Mouse (Mus musculus) midbrain, embryonic 10.5 days (tissue): ENCODE data around the gene Rbfox2. TPM values are rescaled to one million over a fixed set of nuclear protein-coding genes. Genes with fewer than 3 reads are reported as not detected.
A peak's percentile ranks its signal among the peaks of the same experiment; 100 is the strongest.

Experiments
- DNase-seq: peaks from one replicate; pipeline ENCODE4 v3.0.0-alpha.2; 2017; ENCODE audit warnings: low spot score
- H3K27ac ChIP-seq: fragments of 300-500 bp; sonication (generic); replicated peaks from 2 replicates; pipeline ENCODE4 v1.5.1; 2016; ENCODE audit warnings: mild to moderate bottlenecking
- H3K27me3 ChIP-seq: fragments of 300-500 bp; sonication (generic); 2 replicates; pipeline ENCODE4 v1.6.1; 2016; ENCODE audit warnings: low read depth, mild to moderate bottlenecking; ENCODE audit not compliant: poor library complexity, severe bottlenecking
- H3K36me3 ChIP-seq: fragments of 300-500 bp; sonication (generic); 2 replicates; pipeline ENCODE4 v1.6.1; 2016; ENCODE audit warnings: mild to moderate bottlenecking, moderate library complexity
- H3K4me1 ChIP-seq: fragments of 300-500 bp; sonication (generic); 2 replicates; pipeline ENCODE4 v1.6.1; 2016
- H3K4me3 ChIP-seq: fragments of 300-500 bp; sonication (generic); 2 replicates; pipeline ENCODE4 v1.5.1; 2016; ENCODE audit warnings: mild to moderate bottlenecking, moderate library complexity
- H3K9me3 ChIP-seq: fragments of 300-500 bp; sonication (generic); replicated peaks from 2 replicates; pipeline ENCODE4 v1.6.1; 2016; ENCODE audit warnings: mild to moderate bottlenecking
- WGBS: fragments of 180-500 bp; shearing (Covaris S2); methylation state at CpG from one replicate; pipeline ENCODE4 v1.1.7; 2016; 5-methylcytosine and 5-hydroxymethylcytosine counted together
- polyA plus RNA-seq: library from polyadenylated mRNA; unstranded; fragments of >200 nt; fragmentation: Nextera tagmentation; extraction: Ambion mirVana; gene quantifications from 2 replicates; pipeline ENCODE4 v1.2.1, GENCODE M21; 2016

The Rbfox2 gene
- polyA plus RNA-seq: 35.7 and 59.4 TPM in 2 replicates

DNA sequence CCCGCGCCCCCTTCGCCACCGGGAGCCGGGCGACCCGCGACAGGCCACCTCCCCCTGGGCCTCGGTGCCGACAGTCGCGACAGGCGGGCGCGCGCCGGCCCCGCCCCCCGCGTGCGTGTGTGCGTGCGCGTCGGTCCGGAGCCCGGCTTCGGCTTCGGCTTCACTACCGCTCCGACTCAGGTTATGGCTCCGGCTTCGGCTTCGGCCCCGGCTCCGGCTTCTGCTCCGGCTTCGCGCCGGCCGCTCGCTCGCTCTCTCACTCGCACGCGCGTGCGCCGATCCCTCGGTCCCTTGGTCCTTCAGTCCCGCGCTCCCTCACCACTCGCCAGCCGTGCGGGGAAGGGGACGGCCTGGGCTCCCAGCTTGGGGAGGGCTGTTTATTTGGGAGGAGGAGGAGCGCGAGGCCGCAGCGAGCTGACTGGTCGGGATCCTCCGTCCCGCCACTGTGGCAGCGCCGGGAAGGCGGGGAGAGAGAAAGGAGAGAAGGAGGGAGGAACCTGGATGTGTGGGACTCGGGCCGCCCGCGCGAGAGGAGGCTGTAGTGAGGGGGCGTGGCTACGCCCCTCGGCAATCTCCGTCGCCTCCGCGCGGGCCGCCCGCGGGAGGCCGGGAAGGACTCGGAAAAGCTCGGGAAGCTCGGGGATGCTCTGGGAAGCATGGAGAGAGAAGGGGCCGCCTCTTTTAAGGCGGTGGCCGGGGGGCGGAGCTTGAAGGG lies at the start of gene Rbfox2:
Rbfox2 (minus strand) TSS at position 458 of the 715 bp plus-strand sequence.
- Histone ChIP-seq H3K27ac (peak within 1 kb of the TSS; percentile 98), H3K9me3 (no peaks in the 10 kb centered on the region), H3K4me3 (peak within 1 kb of the TSS; percentile 94), H3K36me3 (peaks cover 5% of the 10 kb centered on the region; the same call in 1 of the 2 replicates), H3K4me1 (peaks cover 44% of the 10 kb centered on the region), H3K27me3 (peaks cover 20% of the 10 kb centered on the region)
- WGBS: under 1% methylated on average over 90 of the region's 90 CpGs
- DNase-seq: peak; percentile 95

DNA sequence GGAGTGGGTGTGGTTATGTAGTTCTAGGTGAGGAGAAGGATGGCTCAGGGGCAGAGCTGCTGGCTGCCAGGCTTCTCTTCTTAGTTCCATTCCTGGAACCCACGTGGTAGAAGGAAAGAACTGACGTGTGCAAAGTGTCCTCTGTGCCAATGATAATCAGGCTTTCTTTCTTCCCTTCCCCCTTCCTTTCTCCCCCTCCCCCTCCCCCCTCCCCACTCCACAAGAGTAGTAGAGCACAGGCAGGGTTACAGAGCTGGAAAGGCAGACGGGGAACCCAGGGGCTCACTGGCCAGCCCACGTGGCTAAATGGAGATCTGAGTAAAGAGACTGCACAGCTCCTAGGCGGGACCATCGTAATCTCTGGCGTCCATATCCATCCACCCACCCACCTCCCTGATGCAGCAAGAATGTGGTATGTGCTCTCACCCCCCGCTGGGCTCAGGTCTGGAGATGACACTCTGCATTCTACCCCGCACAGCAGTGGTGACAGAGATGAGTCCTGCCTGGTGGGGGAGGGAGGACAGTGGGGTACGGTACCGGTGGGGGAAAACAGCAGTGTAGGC lies 49.5 kb upstream of the Rbfox2 start:
- H3K4me3 ChIP-seq: peak overlapping the region; percentile 20; the same call in 1 of the 2 replicates

DNA sequence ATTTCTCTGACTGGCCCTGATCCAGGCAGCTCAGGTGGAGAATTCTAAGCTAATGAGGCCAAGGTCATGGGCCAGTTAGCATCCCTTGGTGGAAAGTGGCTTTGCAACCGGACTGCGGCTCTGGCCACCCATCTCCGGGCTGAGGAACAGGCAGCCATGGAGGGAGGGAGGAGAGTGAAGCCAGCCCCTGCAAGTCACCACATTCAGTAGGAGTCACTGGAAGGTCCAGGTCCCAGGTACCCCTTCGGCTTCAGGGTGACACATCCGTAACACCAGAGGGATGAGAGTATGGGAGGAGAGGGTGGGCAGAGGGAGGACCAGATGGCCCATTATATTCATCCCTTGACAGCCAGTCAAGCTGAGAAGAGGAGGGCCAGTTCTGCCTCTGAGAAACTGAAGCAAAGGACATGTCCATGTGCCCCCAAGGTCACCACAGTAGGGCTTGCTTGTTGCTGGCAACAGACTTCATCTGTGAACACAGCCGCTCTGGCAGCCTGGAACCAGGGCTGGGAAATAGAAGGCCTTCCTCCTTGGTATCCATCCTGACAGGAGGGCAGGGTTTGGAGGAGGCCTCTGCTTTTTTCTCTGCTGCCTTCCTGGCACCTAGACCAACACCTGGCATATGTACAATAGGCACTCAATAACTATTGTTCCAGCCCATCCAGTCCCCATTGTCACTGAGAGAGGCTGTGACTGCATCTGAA lies 48.2 kb upstream of the Rbfox2 start:
- Histone ChIP-seq H3K9me3 (no peaks in the 10 kb centered on the region), H3K36me3 (no peaks in the 10 kb centered on the region), H3K4me3 (no peak overlapping the region), H3K27me3 (peaks cover 26% of the 10 kb centered on the region), H3K27ac (peak overlapping the region; percentile 77), H3K4me1 (peaks cover 69% of the 10 kb centered on the region)
- WGBS: 75% methylated on average over 6 of the region's 6 CpGs
- no peak for DNase-seq

More for the DNA sequence above, 49.5 kb upstream of the Rbfox2 start:
- WGBS: 19% methylated on average over 11 of the region's 11 CpGs
- Histone ChIP-seq H3K27ac (peak overlapping the region; percentile 76), H3K4me1 (peaks cover 71% of the 10 kb centered on the region), H3K36me3 (no peaks in the 10 kb centered on the region), H3K27me3 (peaks cover 27% of the 10 kb centered on the region), H3K9me3 (no peaks in the 10 kb centered on the region)
- peak; percentile 36 for DNase-seq

DNA sequence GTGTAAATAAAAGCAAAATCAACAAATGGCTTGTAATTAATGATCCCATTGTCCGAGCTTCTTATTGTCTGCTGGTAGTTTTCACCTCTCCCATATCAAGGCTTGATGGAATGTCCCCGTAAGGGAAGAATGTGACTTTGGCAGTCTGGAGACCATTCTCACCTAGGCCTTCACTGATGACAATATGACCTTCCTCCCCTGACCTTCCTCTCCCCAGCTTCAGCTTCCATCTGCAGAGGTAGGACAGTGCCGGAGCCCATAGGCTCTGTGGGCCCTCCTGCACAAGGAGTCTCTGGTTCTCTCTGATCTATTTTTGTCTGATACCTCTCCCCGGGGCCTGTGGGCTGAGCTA lies 47.7 kb upstream of the Rbfox2 start:
- Histone ChIP-seq H3K4me3 (no peak overlapping the region), H3K9me3 (no peaks in the 10 kb centered on the region), H3K27ac (peak overlapping the region; percentile 77), H3K4me1 (peaks cover 64% of the 10 kb centered on the region), H3K36me3 (no peaks in the 10 kb centered on the region), H3K27me3 (peaks cover 21% of the 10 kb centered on the region)
- 76% methylated on average over 4 of the region's 4 CpGs for WGBS
- DNase-seq: no peak

DNA sequence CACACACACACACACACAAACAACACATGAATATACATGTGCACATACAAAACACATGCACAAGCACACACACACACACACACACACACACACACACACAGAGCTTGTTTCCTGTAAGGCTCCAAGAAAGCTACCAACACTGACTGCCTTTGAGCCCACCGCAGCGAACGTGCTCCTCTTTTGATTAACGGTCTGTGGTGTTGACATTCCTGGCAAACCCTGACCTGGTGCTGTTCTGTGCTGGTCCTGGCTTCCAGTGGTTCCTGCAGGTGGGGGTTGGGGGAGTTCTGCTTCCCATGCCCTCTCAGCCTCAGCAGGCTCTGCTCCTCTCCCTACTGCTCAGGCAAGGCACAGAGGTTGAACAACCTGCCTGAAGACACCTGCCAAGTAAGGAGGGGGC lies 47.0 kb upstream of the Rbfox2 start:
- H3K36me3 ChIP-seq: no peaks in the 10 kb centered on the region
- H3K9me3 ChIP-seq: no peaks in the 10 kb centered on the region
- H3K4me1 ChIP-seq: peaks cover 57% of the 10 kb centered on the region
- no peak overlapping the region for H3K4me3 ChIP-seq
- H3K27ac ChIP-seq: peak overlapping the region; percentile 65
- peaks cover 17% of the 10 kb centered on the region for H3K27me3 ChIP-seq
- no peak for DNase-seq
- WGBS: 45% methylated on average over 4 of the region's 4 CpGs

DNA sequence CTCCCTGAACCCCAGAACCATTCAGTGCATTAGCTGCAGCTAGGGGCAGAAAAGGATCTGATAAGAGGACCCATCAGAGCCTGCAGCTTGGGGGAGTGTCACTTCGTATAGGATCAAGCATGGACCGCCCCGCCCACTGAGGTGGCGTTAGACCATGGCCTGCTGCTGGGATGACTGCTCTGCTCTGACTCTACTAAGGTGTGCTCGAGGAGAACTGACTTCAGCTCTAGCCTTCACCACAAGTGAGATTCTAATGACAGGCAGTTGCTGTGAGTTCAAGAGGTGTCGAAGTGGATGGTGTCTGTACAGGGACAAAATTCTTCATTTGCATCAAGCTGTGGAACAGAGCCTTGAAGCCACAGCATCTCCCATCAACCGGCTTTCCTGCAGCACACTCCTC lies 46.1 kb upstream of the Rbfox2 start:
- Histone ChIP-seq H3K9me3 (no peaks in the 10 kb centered on the region), H3K4me1 (peaks cover 49% of the 10 kb centered on the region), H3K27me3 (peaks cover 17% of the 10 kb centered on the region), H3K27ac (peak overlapping the region; percentile 55; the same call in 1 of the 2 replicates), H3K36me3 (no peaks in the 10 kb centered on the region), H3K4me3 (no peak overlapping the region)
- no peak for DNase-seq
- WGBS: 54% methylated on average over 7 of the region's 7 CpGs

DNA sequence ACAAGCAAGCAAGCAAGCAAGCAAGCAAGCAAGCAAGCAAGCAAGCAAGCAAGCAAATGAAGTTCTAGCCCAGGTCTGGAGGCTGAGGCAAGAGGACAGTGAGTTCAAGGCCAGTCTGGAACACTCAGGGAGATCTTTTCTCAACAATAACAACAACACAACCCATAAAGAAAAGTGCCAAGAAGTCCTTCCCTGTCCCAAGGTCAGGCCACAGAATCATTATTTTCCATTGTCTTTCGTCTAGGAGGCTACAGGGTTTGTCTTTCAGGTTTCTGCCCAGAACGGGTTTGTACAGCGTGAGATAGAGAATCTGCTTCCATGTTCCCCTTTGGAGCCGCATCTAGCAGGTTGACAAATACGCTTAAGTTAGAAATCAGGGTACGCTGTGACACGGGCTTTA lies 43.3 kb upstream of the Rbfox2 start:
- WGBS: 92% methylated on average over 7 of the region's 7 CpGs
- Histone ChIP-seq H3K4me3 (no peak overlapping the region), H3K4me1 (peaks cover 28% of the 10 kb centered on the region), H3K27me3 (no peaks in the 10 kb centered on the region), H3K36me3 (no peaks in the 10 kb centered on the region), H3K27ac (no peak overlapping the region), H3K9me3 (no peaks in the 10 kb centered on the region)
- DNase-seq: no peak

DNA sequence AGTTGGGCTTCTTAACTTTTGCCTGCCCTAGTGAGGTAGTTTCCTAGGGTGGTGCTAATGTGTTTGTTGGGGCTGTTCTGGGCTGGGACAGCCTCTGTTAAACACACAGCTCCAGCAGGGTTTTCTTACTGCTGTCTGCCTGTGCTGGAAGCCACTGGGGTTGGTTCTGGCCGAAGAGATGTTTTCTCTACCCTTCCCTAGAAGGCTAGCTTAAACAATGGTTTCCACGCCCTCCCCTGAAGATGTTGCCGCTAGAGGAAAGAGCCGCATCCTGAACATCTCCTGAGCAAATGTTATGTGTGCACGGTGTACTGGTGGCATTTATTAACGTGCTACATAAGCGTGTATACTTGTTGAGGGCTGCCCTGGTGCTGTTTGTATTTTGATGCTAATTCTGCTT lies 41.3 kb upstream of the Rbfox2 start:
- H3K9me3 ChIP-seq: no peaks in the 10 kb centered on the region
- H3K27me3 ChIP-seq: peaks cover 10% of the 10 kb centered on the region; the same call in 1 of the 2 replicates
- H3K27ac ChIP-seq: no peak overlapping the region
- no peak overlapping the region for H3K4me3 ChIP-seq
- no peak for DNase-seq
- H3K36me3 ChIP-seq: no peaks in the 10 kb centered on the region
- WGBS: 75% methylated on average over 7 of the region's 7 CpGs
- H3K4me1 ChIP-seq: peaks cover 27% of the 10 kb centered on the region

DNA sequence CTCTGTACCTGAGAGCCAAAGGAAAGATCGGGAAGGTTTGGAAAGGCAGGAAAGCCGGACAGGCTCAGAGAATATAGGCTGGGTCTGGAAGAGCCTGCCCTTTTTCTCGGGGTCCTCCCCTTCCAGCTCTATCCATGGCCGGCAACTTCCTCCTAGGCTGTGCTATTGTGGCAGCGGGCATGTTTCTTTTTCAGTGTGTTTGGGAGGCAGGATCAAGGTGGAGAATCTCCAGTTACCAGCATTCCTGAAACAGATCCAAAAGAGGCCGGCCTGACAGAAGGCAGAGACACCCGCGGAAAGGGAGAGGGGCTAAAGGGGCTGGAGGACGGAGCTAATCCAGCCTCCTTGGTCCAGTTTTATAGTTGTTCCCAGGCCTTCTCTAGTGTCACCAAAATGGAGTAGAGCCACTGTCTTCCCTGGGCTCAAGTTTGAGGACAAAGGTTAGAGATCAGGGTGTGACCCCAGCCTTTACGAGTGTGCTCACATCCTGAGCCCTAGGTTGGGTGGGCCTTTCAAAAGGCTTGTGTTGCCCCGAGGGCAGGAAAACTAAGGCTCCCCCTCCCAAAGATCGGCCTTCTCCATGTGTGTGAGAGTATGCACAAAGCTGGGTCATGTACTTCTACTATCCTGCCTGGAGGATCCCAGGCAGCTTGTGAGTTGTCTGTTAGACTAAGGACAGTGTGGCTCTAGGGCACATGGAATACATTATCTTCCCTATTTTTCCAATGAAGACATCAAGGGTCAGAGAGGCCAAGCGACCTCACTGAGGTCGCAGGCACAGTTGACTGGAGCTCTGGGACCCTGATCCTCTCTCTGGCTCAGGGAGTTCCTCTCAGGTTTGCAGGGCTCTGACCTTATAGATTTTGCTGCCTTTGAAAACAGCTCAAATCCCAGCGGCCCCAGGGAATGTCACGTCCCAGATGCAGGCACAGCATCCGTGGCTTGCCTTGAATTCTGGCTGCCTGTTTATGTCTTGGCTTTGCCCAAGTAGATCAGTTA lies 37.6 kb upstream of the Rbfox2 start:
- H3K36me3 ChIP-seq: no peaks in the 10 kb centered on the region
- H3K27ac ChIP-seq: peak overlapping the region; percentile 85
- no peaks in the 10 kb centered on the region for H3K9me3 ChIP-seq
- peak; percentile 38 for DNase-seq
- 48% methylated on average over 17 of the region's 17 CpGs for WGBS
- peaks cover 26% of the 10 kb centered on the region for H3K4me1 ChIP-seq
- peak overlapping the region; percentile 43; the same call in 1 of the 2 replicates for H3K4me3 ChIP-seq
- H3K27me3 ChIP-seq: peaks cover 21% of the 10 kb centered on the region

DNA sequence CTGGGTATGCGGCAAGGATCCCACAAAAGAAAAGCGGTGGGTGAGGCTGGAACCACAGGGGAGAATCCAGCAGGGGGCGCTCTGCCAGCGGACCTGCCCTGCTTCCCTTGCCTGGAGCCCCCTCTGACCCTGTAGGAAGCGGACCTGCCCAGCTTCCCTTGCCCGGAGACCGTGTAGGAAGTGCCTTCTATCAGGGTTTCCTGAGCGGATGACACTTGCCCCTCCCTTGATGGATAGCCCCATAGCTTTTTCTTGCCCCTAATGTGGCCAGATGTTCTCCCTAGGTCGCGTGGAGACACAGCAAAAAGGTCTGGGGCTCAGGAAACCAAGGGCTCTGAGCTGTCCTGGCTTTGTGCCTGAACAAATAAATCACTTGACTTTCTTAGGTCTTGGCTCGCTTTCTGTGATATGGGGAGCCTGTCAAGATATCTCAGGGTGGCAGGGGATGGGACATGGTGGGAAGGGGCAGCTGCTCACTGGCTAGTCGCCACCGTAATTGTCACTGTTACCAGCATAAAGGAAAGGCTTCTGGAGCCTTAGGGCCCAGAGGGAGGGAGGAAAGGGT lies 36.8 kb upstream of the Rbfox2 start:
- peaks cover 26% of the 10 kb centered on the region for H3K4me1 ChIP-seq
- H3K27ac ChIP-seq: peak overlapping the region; percentile 85
- peak overlapping the region; percentile 43 for H3K4me3 ChIP-seq
- H3K9me3 ChIP-seq: no peaks in the 10 kb centered on the region
- H3K36me3 ChIP-seq: no peaks in the 10 kb centered on the region
- peak; percentile 88 for DNase-seq
- H3K27me3 ChIP-seq: peaks cover 21% of the 10 kb centered on the region
- WGBS: 18% methylated on average over 13 of the region's 13 CpGs

DNA sequence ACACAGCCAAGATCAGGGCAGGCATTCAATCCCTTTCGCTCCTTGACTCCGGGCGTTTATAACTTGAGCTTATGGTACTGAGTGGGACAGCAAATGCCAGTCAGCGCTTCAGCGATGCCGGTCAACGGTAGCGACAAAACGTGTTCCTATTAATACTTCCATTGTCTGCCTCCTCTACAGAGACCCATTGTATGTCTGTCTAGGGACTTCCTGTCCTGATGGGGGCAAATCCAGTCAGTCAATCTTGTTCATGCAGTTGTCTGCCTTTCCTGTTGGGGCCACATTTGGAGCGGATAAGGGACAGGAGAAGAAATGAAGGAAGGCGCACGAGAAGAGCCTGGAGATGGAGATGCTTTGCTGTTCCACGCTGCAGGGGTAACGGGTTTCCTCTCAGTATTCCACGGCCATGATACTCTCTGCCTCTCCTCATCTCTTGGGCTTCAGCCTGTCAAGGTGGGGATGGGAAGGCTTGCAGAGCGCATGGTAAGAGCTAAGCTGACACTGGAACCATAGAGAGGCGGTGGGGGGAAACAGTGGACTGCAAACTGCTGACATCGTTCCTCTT lies 36.2 kb upstream of the Rbfox2 start:
- no peaks in the 10 kb centered on the region for H3K36me3 ChIP-seq
- H3K4me1 ChIP-seq: peaks cover 26% of the 10 kb centered on the region
- peak overlapping the region; percentile 43 for H3K4me3 ChIP-seq
- peaks cover 21% of the 10 kb centered on the region for H3K27me3 ChIP-seq
- WGBS: 37% methylated on average over 18 of the region's 18 CpGs
- H3K27ac ChIP-seq: peak overlapping the region; percentile 85
- H3K9me3 ChIP-seq: no peaks in the 10 kb centered on the region
- no peak for DNase-seq
